Mouse (Mus musculus) telencephalon, adult 2 months (tissue): Measurements from ENCODE around the gene Abhd17a.
A peak's percentile ranks its signal among the peaks of the same experiment; 100 is the strongest.

ENCODE experiments used
- DNase-seq: peaks from one replicate; pipeline ENCODE4 v3.0.0-alpha.2; 2011; ENCODE audit warnings: low read depth, low spot score

Abhd17a gene

GRCm38 (mm10) chr10:80589879-80590854, at the start of gene Abhd17a:
TSS of gene Abhd17a (minus strand) at chr10:80590341.
- DNase-seq = peak; percentile 98

- DNase-seq = no peak
Measured at GRCm38 (mm10) chr10:80635345-80635744, 45.2 kb upstream of the Abhd17a start.

- no peak for DNase-seq
Measured at GRCm38 (mm10) chr10:80628925-80629324, 38.8 kb upstream of the Abhd17a start.

- no peak for DNase-seq
Measured at GRCm38 (mm10) chr10:80627685-80628084, 37.5 kb upstream of the Abhd17a start.

GRCm38 (mm10) chr10:80625764-80626163, 35.6 kb upstream of the Abhd17a start:
- DNase-seq = no peak

GRCm38 (mm10) chr10:80623457-80624191, 33.5 kb upstream of the Abhd17a start:
- peak; percentile 44 for DNase-seq

GRCm38 (mm10) chr10:80622661-80623456, 32.7 kb upstream of the Abhd17a start, which contains the start of gene Csnk1g2:
TSS of gene Csnk1g2 (plus strand) at chr10:80622838.
- DNase-seq = no peak

GRCm38 (mm10) chr10:80621940-80622660, 32.0 kb upstream of the Abhd17a start:
- peak; percentile 100 for DNase-seq

GRCm38 (mm10) chr10:80621690-80621939, 31.5 kb upstream of the Abhd17a start:
- no peak for DNase-seq

- no peak for DNase-seq
Measured at GRCm38 (mm10) chr10:80620796-80621689, 30.9 kb upstream of the Abhd17a start.

GRCm38 (mm10) chr10:80620365-80620764, 30.2 kb upstream of the Abhd17a start:
- no peak for DNase-seq

- DNase-seq = no peak
Measured at GRCm38 (mm10) chr10:80619465-80620244, 29.5 kb upstream of the Abhd17a start.

GRCm38 (mm10) chr10:80618181-80618580, 28.0 kb upstream of the Abhd17a start:
- no peak for DNase-seq

- DNase-seq = no peak
Measured at GRCm38 (mm10) chr10:80614351-80614750, 24.2 kb upstream of the Abhd17a start.

- no peak for DNase-seq
Measured at GRCm38 (mm10) chr10:80613821-80614220, 23.7 kb upstream of the Abhd17a start.

- no peak for DNase-seq
Measured at GRCm38 (mm10) chr10:80611905-80612304, 21.8 kb upstream of the Abhd17a start.

GRCm38 (mm10) chr10:80611024-80611423, 20.9 kb upstream of the Abhd17a start:
- no peak for DNase-seq

GRCm38 (mm10) chr10:80610116-80610785, 20.1 kb upstream of the Abhd17a start:
- no peak for DNase-seq
